Mouse (Mus musculus): ENCODE data around the gene Ctnna2. TPM values are rescaled to one million over a fixed set of nuclear protein-coding genes. Genes with fewer than 3 reads are reported as not detected.

Ctnna2 gene
- polyA plus RNA-seq, 1 experiment from 2014 or later, result 4.9 TPM

GRCm38 (mm10) chr6:77139306-77139920, 840.1 kb downstream of the Ctnna2 start:
- no peak overlapping the region for H3K4me2 ChIP-seq (replicated peaks)
- no peak overlapping the region for H3K9ac ChIP-seq
- H3K36me3 ChIP-seq, result no peaks in the 10 kb centered on the region
- ATAC-seq (ENCODE audit: insufficient number of reproducible peaks, low FRiP score, low TSS enrichment, low read depth), result no peak
- H3K9me3 ChIP-seq (replicated peaks), result no peaks in the 10 kb centered on the region
- no peak overlapping the region for H3K4me3 ChIP-seq (replicated peaks)
- no peaks in the 10 kb centered on the region for H3K27me3 ChIP-seq
- WGBS, result 87% methylated on average over 4 of the region's 4 CpGs
- H3K4me1 ChIP-seq, result no peaks in the 10 kb centered on the region
- H3K27ac ChIP-seq (replicated peaks), result no peak overlapping the region

- no peak overlapping the region for H3K4me3 ChIP-seq (replicated peaks)
- H3K27ac ChIP-seq (replicated peaks), result no peak overlapping the region
- ATAC-seq (ENCODE audit: insufficient number of reproducible peaks, low FRiP score, low TSS enrichment, low read depth), result no peak
- H3K4me2 ChIP-seq (replicated peaks), result no peak overlapping the region
- H3K36me3 ChIP-seq, result no peaks in the 10 kb centered on the region
- WGBS, result 94% methylated on average over 2 of the region's 2 CpGs
- no peak overlapping the region for H3K9ac ChIP-seq
- no peaks in the 10 kb centered on the region for H3K4me1 ChIP-seq
- no peaks in the 10 kb centered on the region for H3K9me3 ChIP-seq (replicated peaks)
- no peaks in the 10 kb centered on the region for H3K27me3 ChIP-seq
Measured at GRCm38 (mm10) chr6:77120926-77121325, 858.6 kb downstream of the Ctnna2 start.

GRCm38 (mm10) chr6:77120510-77120909, 859.0 kb downstream of the Ctnna2 start:
- Histone ChIP-seq H3K27me3 (no peaks in the 10 kb centered on the region), H3K4me2 (replicated peaks) (no peak overlapping the region), H3K9ac (no peak overlapping the region), H3K4me1 (no peaks in the 10 kb centered on the region), H3K27ac (replicated peaks) (no peak overlapping the region), H3K9me3 (replicated peaks) (no peaks in the 10 kb centered on the region), H3K36me3 (no peaks in the 10 kb centered on the region), H3K4me3 (replicated peaks) (no peak overlapping the region)
- no peak for ATAC-seq (ENCODE audit: insufficient number of reproducible peaks, low FRiP score, low TSS enrichment, low read depth)
- 71% methylated on average over 5 of the region's 5 CpGs for WGBS

GRCm38 (mm10) chr6:77109095-77109945, 870.2 kb downstream of the Ctnna2 start:
- Histone ChIP-seq H3K4me1 (no peaks in the 10 kb centered on the region), H3K9me3 (replicated peaks) (no peaks in the 10 kb centered on the region), H3K4me2 (replicated peaks) (no peak overlapping the region), H3K36me3 (no peaks in the 10 kb centered on the region), H3K27ac (replicated peaks) (no peak overlapping the region), H3K4me3 (replicated peaks) (no peak overlapping the region), H3K9ac (no peak overlapping the region), H3K27me3 (no peaks in the 10 kb centered on the region)
- no peak for ATAC-seq (ENCODE audit: insufficient number of reproducible peaks, low FRiP score, low TSS enrichment, low read depth)
- WGBS, result 71% methylated on average over 10 of the region's 10 CpGs

GRCm38 (mm10) chr6:77101047-77101446, 878.5 kb downstream of the Ctnna2 start:
- H3K27ac ChIP-seq (replicated peaks), result no peak overlapping the region
- H3K4me3 ChIP-seq (replicated peaks), result no peak overlapping the region
- ATAC-seq (ENCODE audit: insufficient number of reproducible peaks, low FRiP score, low TSS enrichment, low read depth), result no peak
- H3K36me3 ChIP-seq, result no peaks in the 10 kb centered on the region
- H3K9me3 ChIP-seq (replicated peaks), result no peaks in the 10 kb centered on the region
- H3K27me3 ChIP-seq, result no peaks in the 10 kb centered on the region
- H3K4me1 ChIP-seq, result no peaks in the 10 kb centered on the region
- no peak overlapping the region for H3K4me2 ChIP-seq (replicated peaks)
- 23% methylated on average over 1 of the region's 1 CpGs for WGBS
- H3K9ac ChIP-seq, result no peak overlapping the region

- H3K36me3 ChIP-seq, result no peaks in the 10 kb centered on the region
- no peak overlapping the region for H3K4me3 ChIP-seq (replicated peaks)
- WGBS, result 93% methylated on average over 1 of the region's 1 CpGs
- H3K27ac ChIP-seq (replicated peaks), result no peak overlapping the region
- H3K9ac ChIP-seq, result no peak overlapping the region
- no peaks in the 10 kb centered on the region for H3K9me3 ChIP-seq (replicated peaks)
- no peak overlapping the region for H3K4me2 ChIP-seq (replicated peaks)
- H3K27me3 ChIP-seq, result no peaks in the 10 kb centered on the region
- no peak for ATAC-seq (ENCODE audit: insufficient number of reproducible peaks, low FRiP score, low TSS enrichment, low read depth)
- no peaks in the 10 kb centered on the region for H3K4me1 ChIP-seq
Measured at GRCm38 (mm10) chr6:77098540-77098939, 881.0 kb downstream of the Ctnna2 start.

- H3K4me3 ChIP-seq (replicated peaks), result no peak overlapping the region
- no peaks in the 10 kb centered on the region for H3K9me3 ChIP-seq (replicated peaks)
- H3K9ac ChIP-seq, result no peak overlapping the region
- ATAC-seq (ENCODE audit: insufficient number of reproducible peaks, low FRiP score, low TSS enrichment, low read depth), result peak; percentile 63; the same call in 1 of the 2 replicates
- no peak overlapping the region for H3K4me2 ChIP-seq (replicated peaks)
- H3K27ac ChIP-seq (replicated peaks), result no peak overlapping the region
- H3K36me3 ChIP-seq, result no peaks in the 10 kb centered on the region
- 54% methylated on average over 14 of the region's 14 CpGs for WGBS
- H3K4me1 ChIP-seq, result no peaks in the 10 kb centered on the region
- no peaks in the 10 kb centered on the region for H3K27me3 ChIP-seq
Measured at GRCm38 (mm10) chr6:77075396-77076376, 903.8 kb downstream of the Ctnna2 start.

- no peaks in the 10 kb centered on the region for H3K9me3 ChIP-seq (replicated peaks)
- H3K36me3 ChIP-seq, result no peaks in the 10 kb centered on the region
- H3K4me1 ChIP-seq, result no peaks in the 10 kb centered on the region
- H3K4me2 ChIP-seq (replicated peaks), result no peak overlapping the region
- WGBS, result 38% methylated on average over 3 of the region's 3 CpGs
- no peak for ATAC-seq (ENCODE audit: insufficient number of reproducible peaks, low FRiP score, low TSS enrichment, low read depth)
- no peaks in the 10 kb centered on the region for H3K27me3 ChIP-seq
- H3K27ac ChIP-seq (replicated peaks), result no peak overlapping the region
- no peak overlapping the region for H3K4me3 ChIP-seq (replicated peaks)
- H3K9ac ChIP-seq, result no peak overlapping the region
Measured at GRCm38 (mm10) chr6:77069595-77069994, 909.9 kb downstream of the Ctnna2 start.

GRCm38 (mm10) chr6:77050690-77051089, 928.8 kb downstream of the Ctnna2 start:
- ATAC-seq (ENCODE audit: insufficient number of reproducible peaks, low FRiP score, low TSS enrichment, low read depth), result no peak
- Histone ChIP-seq H3K27ac (replicated peaks) (no peak overlapping the region), H3K4me1 (no peaks in the 10 kb centered on the region), H3K9me3 (replicated peaks) (no peaks in the 10 kb centered on the region), H3K4me2 (replicated peaks) (no peak overlapping the region), H3K36me3 (no peaks in the 10 kb centered on the region), H3K27me3 (no peaks in the 10 kb centered on the region), H3K4me3 (replicated peaks) (no peak overlapping the region), H3K9ac (no peak overlapping the region)
- WGBS, result 57% methylated on average over 3 of the region's 3 CpGs

- no peak overlapping the region for H3K27ac ChIP-seq (replicated peaks)
- no peaks in the 10 kb centered on the region for H3K4me1 ChIP-seq
- no peaks in the 10 kb centered on the region for H3K36me3 ChIP-seq
- no peaks in the 10 kb centered on the region for H3K9me3 ChIP-seq (replicated peaks)
- no peak overlapping the region for H3K4me2 ChIP-seq (replicated peaks)
- H3K27me3 ChIP-seq, result no peaks in the 10 kb centered on the region
- H3K9ac ChIP-seq, result no peak overlapping the region
- no peak for ATAC-seq (ENCODE audit: insufficient number of reproducible peaks, low FRiP score, low TSS enrichment, low read depth)
- H3K4me3 ChIP-seq (replicated peaks), result no peak overlapping the region
- 84% methylated on average over 2 of the region's 2 CpGs for WGBS
Measured at GRCm38 (mm10) chr6:77050193-77050592, 929.3 kb downstream of the Ctnna2 start.

GRCm38 (mm10) chr6:77047568-77047967, 931.9 kb downstream of the Ctnna2 start:
- no peaks in the 10 kb centered on the region for H3K36me3 ChIP-seq
- no peak overlapping the region for H3K4me3 ChIP-seq (replicated peaks)
- H3K9me3 ChIP-seq (replicated peaks), result no peaks in the 10 kb centered on the region
- H3K9ac ChIP-seq, result no peak overlapping the region
- H3K27me3 ChIP-seq, result no peaks in the 10 kb centered on the region
- no peak overlapping the region for H3K27ac ChIP-seq (replicated peaks)
- no peak for ATAC-seq (ENCODE audit: insufficient number of reproducible peaks, low FRiP score, low TSS enrichment, low read depth)
- WGBS, result 81% methylated on average over 1 of the region's 1 CpGs
- no peaks in the 10 kb centered on the region for H3K4me1 ChIP-seq
- H3K4me2 ChIP-seq (replicated peaks), result no peak overlapping the region

All from embryonic facial prominence, embryonic 15.5 days (tissue).